Mouse (Mus musculus) stomach, postnatal 0 days (tissue): ENCODE data around the gene Txnrd2. TPM values are rescaled to one million over a fixed set of nuclear protein-coding genes. Genes with fewer than 3 reads are reported as not detected.

Experiments
- ATAC-seq: fragments of 200-750 bp; cut with Nextera tagmentation; 2 replicates; pipeline ENCODE4 v1.8.0; 2017; ENCODE audit not compliant: low FRiP score, low TSS enrichment
- DNase-seq: peaks from one replicate; pipeline ENCODE4 v3.0.0-alpha.2; 2016; ENCODE audit warnings: low spot score
- H3K27ac ChIP-seq: fragments of 300-500 bp; sonication (generic); replicated peaks from 2 replicates; pipeline ENCODE4 v1.5.1; 2014; ENCODE audit warnings: mild to moderate bottlenecking, control low read depth
- H3K27me3 ChIP-seq: fragments of 300-500 bp; sonication (generic); 2 replicates; pipeline ENCODE4 v1.6.1; 2014; ENCODE audit warnings: low read length; ENCODE audit not compliant: control insufficient read depth, insufficient read depth
- H3K36me3 ChIP-seq: fragments of 300-500 bp; sonication (generic); 2 replicates; pipeline ENCODE4 v1.6.1; 2014; ENCODE audit warnings: low read length, mixed read lengths; ENCODE audit not compliant: control insufficient read depth, insufficient read depth
- H3K4me1 ChIP-seq: fragments of 300-500 bp; sonication (generic); replicated peaks from 2 replicates; pipeline ENCODE4 v1.6.1; 2014; ENCODE audit warnings: antibody characterized with exemption; ENCODE audit not compliant: control insufficient read depth, insufficient read depth
- H3K4me2 ChIP-seq: fragments of 300-500 bp; sonication (generic); replicated peaks from 2 replicates; pipeline ENCODE4 v1.6.1; 2014; ENCODE audit warnings: low read depth, mild to moderate bottlenecking, control low read depth, moderate library complexity
- H3K4me3 ChIP-seq: fragments of 300-500 bp; sonication (generic); 2 replicates; pipeline ENCODE4 v1.5.1; 2014; ENCODE audit warnings: low read depth, low read length, control low read depth
- H3K9ac ChIP-seq: fragments of 300-500 bp; sonication (generic); 2 replicates; pipeline ENCODE4 v1.6.1; 2014; ENCODE audit warnings: mild to moderate bottlenecking, low read length, control low read depth, mixed read lengths
- H3K9me3 ChIP-seq: fragments of 300-500 bp; sonication (generic); 2 replicates; pipeline ENCODE4 v1.6.1; 2016; ENCODE audit warnings: low read length; ENCODE audit not compliant: control insufficient read depth
- CTCF ChIP-seq: IDR thresholded peaks from 2 replicates; pipeline ENCODE4 v1.5.1; 2016; ENCODE audit warnings: antibody characterized with exemption, low read depth, mild to moderate bottlenecking, moderate library complexity
- EP300 ChIP-seq: optimal IDR thresholded peaks from 2 replicates; pipeline ENCODE3; 2016; ENCODE audit warnings: antibody characterized with exemption
- WGBS: fragments of 180-500 bp; shearing (Covaris S2); extraction: QIAGEN DNeasy Blood & Tissue Kit; methylation state at CpG from one replicate; pipeline ENCODE4 v1.1.7; 2014; 5-methylcytosine and 5-hydroxymethylcytosine counted together
- polyA plus RNA-seq: library from polyadenylated mRNA; unstranded; fragments of >200 nt; fragmentation: Nextera tagmentation; extraction: Ambion mirVana; gene quantifications from 2 replicates; pipeline ENCODE4 v1.2.1, GENCODE M21; 2015

Txnrd2 gene
- polyA plus RNA-seq, 1 experiment from 2014 or later = 16.2 TPM

DNA sequence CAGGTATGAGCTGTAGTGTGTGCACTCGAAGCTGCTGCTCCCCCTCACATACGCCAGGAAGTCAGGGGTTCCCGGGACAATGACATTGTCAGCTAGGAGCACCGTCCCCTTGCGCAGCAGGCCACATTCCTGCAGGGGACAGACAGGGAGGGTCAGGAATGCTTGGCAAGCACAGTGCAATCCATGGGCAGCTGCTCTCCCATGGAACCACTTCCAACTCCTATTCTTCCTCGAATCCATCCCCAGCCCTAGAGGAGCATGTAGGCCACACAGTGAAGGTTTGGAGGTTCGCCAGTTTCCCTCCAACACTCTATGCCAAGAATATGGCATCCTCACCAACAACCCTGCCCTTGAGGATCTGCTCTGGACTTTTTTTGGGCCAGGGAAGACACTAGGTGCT, 18.3 kb upstream of the Txnrd2 start:
- ATAC-seq (no peak), DNase-seq (no peak)
- H3K4me2 ChIP-seq = no peak overlapping the region
- H3K27me3 ChIP-seq = no peaks in the 10 kb centered on the region
- 0 out of 2 replicates have a peak, but pooled peaks cover 2% of the 10 kb centered on the region for H3K4me1 ChIP-seq
- 58% methylated on average over 7 of the region's 7 CpGs for WGBS
- no peaks in the 10 kb centered on the region for H3K9me3 ChIP-seq
- H3K36me3 ChIP-seq = peaks cover 16% of the 10 kb centered on the region; the same call in 1 of the 2 replicates
- TF ChIP-seq EP300 (no peak), CTCF (no peak)
- no peak overlapping the region for H3K9ac ChIP-seq
- H3K4me3 ChIP-seq = no peak overlapping the region
- no peak overlapping the region for H3K27ac ChIP-seq

- Histone ChIP-seq H3K9ac (no peak overlapping the region), H3K4me2 (no peak overlapping the region), H3K36me3 (peaks cover 12% of the 10 kb centered on the region; the same call in 1 of the 2 replicates), H3K27ac (no peak overlapping the region), H3K4me1 (0 out of 2 replicates have a peak, but pooled peaks cover 2% of the 10 kb centered on the region), H3K9me3 (no peaks in the 10 kb centered on the region), H3K27me3 (no peaks in the 10 kb centered on the region), H3K4me3 (no peak overlapping the region)
- WGBS = 81% methylated on average over 4 of the region's 4 CpGs
- TF ChIP-seq EP300 = no peak
- TF ChIP-seq CTCF = no peak
- DNase-seq = no peak
- no peak for ATAC-seq
These were observed 16.4 kb upstream of the Txnrd2 start for GRCm38 (mm10) chr16:18409776-18410175.

GRCm38 (mm10) chr16:18410418-18410817, 15.8 kb upstream of the Txnrd2 start:
- no peak overlapping the region for H3K9ac ChIP-seq
- no peak overlapping the region for H3K4me2 ChIP-seq
- no peak overlapping the region for H3K4me3 ChIP-seq
- no peak for ATAC-seq
- 88% methylated on average over 5 of the region's 5 CpGs for WGBS
- H3K27ac ChIP-seq = no peak overlapping the region
- TF ChIP-seq EP300 (no peak), CTCF (no peak)
- H3K4me1 ChIP-seq = 0 out of 2 replicates have a peak, but pooled peaks cover 2% of the 10 kb centered on the region
- peaks cover 12% of the 10 kb centered on the region; the same call in 1 of the 2 replicates for H3K36me3 ChIP-seq
- no peaks in the 10 kb centered on the region for H3K27me3 ChIP-seq
- H3K9me3 ChIP-seq = no peaks in the 10 kb centered on the region
- no peak for DNase-seq

DNA sequence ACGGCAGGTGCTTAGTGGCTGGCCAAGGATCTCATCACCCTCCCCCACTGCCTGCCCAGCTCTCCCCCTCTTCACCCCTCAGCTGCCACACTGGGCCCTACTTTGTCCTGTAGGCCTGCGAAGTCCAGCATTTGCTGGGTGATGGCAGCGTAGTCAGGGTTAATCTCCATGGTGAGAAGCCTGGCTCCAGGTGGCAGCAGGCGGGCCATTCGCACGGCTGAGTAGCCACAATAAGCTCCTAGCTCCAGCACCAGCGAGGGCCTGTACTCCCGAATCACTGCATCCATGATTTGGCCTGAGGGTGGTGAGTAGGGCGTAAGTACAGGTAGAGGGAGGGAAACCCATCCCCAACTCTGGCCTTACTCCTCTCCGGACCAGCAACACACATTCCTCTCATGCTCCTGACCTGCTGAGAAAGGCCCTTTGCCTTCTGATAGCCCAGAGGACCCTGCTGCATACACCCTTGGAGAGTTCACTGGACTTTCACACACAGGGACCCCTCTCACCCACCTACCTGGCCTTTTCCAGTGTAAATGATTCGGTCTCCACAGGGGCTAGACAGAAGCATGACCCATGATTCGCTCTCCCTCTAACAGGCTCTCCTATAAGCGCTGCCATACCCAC, 15.0 kb upstream of the Txnrd2 start:
- Histone ChIP-seq H3K4me2 (no peak overlapping the region), H3K4me3 (no peak overlapping the region), H3K27me3 (no peaks in the 10 kb centered on the region), H3K36me3 (peaks cover 12% of the 10 kb centered on the region; the same call in 1 of the 2 replicates), H3K9me3 (no peaks in the 10 kb centered on the region), H3K4me1 (no peaks in the 10 kb centered on the region), H3K9ac (no peak overlapping the region), H3K27ac (no peak overlapping the region)
- TF ChIP-seq EP300 (no peak), CTCF (no peak)
- 82% methylated on average over 13 of the region's 13 CpGs for WGBS
- ATAC-seq (no peak), DNase-seq (no peak)

GRCm38 (mm10) chr16:18411802-18412476, 14.2 kb upstream of the Txnrd2 start:
- Histone ChIP-seq H3K4me3 (no peak overlapping the region), H3K4me2 (no peak overlapping the region), H3K9me3 (no peaks in the 10 kb centered on the region), H3K9ac (no peak overlapping the region), H3K36me3 (peaks cover 12% of the 10 kb centered on the region; the same call in 1 of the 2 replicates), H3K27me3 (no peaks in the 10 kb centered on the region), H3K27ac (0 out of 2 replicates have a peak overlapping the region, but pooled peaks have one; percentile 13), H3K4me1 (peaks cover 4% of the 10 kb centered on the region)
- no peak for TF ChIP-seq EP300
- TF ChIP-seq CTCF = no peak
- ATAC-seq (no peak), DNase-seq (no peak)
- WGBS = 78% methylated on average over 12 of the region's 12 CpGs
